Mouse (Mus musculus): ENCODE data around the gene Lmnb2.

Lmnb2 gene

GRCm38 (mm10) chr10:80897861-80898510, 20.1 kb downstream of the Lmnb2 start:
- no peak for DNase-seq

- DNase-seq, result no peak
Measured at GRCm38 (mm10) chr10:80896581-80897485, 21.2 kb downstream of the Lmnb2 start.

- DNase-seq, result no peak
Measured at GRCm38 (mm10) chr10:80895697-80896096, 22.3 kb downstream of the Lmnb2 start.

GRCm38 (mm10) chr10:80895100-80895499, 22.9 kb downstream of the Lmnb2 start:
- no peak for DNase-seq

- DNase-seq, result peak; percentile 80
Measured at GRCm38 (mm10) chr10:80887181-80887580, 30.9 kb downstream of the Lmnb2 start.

- DNase-seq, result peak; percentile 80
Measured at GRCm38 (mm10) chr10:80881301-80881700, 36.7 kb downstream of the Lmnb2 start.

GRCm38 (mm10) chr10:80880901-80881300, 37.1 kb downstream of the Lmnb2 start:
- DNase-seq, result no peak

GRCm38 (mm10) chr10:80880131-80880641, 37.9 kb downstream of the Lmnb2 start:
- peak; percentile 69 for DNase-seq

GRCm38 (mm10) chr10:80876594-80876993, 41.5 kb downstream of the Lmnb2 start:
- DNase-seq, result no peak

- peak; percentile 65 for DNase-seq
Measured at GRCm38 (mm10) chr10:80876028-80876427, 42.0 kb downstream of the Lmnb2 start.

- DNase-seq, result no peak
Measured at GRCm38 (mm10) chr10:80874035-80874434, 44.0 kb downstream of the Lmnb2 start.

- DNase-seq, result peak; percentile 35
Measured at GRCm38 (mm10) chr10:80871581-80871980, 46.5 kb downstream of the Lmnb2 start, which contains the start of gene Tmprss9. Tmprss9 (plus strand) TSS chr10:80871848.

- DNase-seq, result peak; percentile 82
Measured at GRCm38 (mm10) chr10:80870993-80871392, 47.1 kb downstream of the Lmnb2 start.

GRCm38 (mm10) chr10:80864446-80864845, 53.6 kb downstream of the Lmnb2 start:
- no peak for DNase-seq

- no peak for DNase-seq
Measured at GRCm38 (mm10) chr10:80862305-80862704, 55.7 kb downstream of the Lmnb2 start.

GRCm38 (mm10) chr10:80858350-80858935, 59.6 kb downstream of the Lmnb2 start:
- DNase-seq, result no peak

- no peak for DNase-seq
Measured at GRCm38 (mm10) chr10:80857848-80858247, 60.2 kb downstream of the Lmnb2 start.

GRCm38 (mm10) chr10:80857386-80857785, 60.7 kb downstream of the Lmnb2 start:
- no peak for DNase-seq

- DNase-seq, result no peak
Measured at GRCm38 (mm10) chr10:80856908-80857307, 61.1 kb downstream of the Lmnb2 start.

GRCm38 (mm10) chr10:80856267-80856666, 61.8 kb downstream of the Lmnb2 start:
- DNase-seq, result no peak

GRCm38 (mm10) chr10:80855749-80856073, 62.3 kb downstream of the Lmnb2 start:
- no peak for DNase-seq

- peak; percentile 98 for DNase-seq
Measured at GRCm38 (mm10) chr10:80854913-80855748, 62.9 kb downstream of the Lmnb2 start, which contains the start of the genes Lsm7 and Sppl2b. Lsm7 (minus strand) TSS chr10:80855209. Sppl2b (plus strand) TSS chr10:80855275.

All from kidney, postnatal 14 days (tissue).